Mouse (Mus musculus): ENCODE results near the gene Wapl. TPM values are rescaled to one million over a fixed set of nuclear protein-coding genes. Genes with fewer than 3 reads are reported as not detected.

Wapl gene
- total RNA-seq, 1 experiment, result 82.9 TPM

DNA sequence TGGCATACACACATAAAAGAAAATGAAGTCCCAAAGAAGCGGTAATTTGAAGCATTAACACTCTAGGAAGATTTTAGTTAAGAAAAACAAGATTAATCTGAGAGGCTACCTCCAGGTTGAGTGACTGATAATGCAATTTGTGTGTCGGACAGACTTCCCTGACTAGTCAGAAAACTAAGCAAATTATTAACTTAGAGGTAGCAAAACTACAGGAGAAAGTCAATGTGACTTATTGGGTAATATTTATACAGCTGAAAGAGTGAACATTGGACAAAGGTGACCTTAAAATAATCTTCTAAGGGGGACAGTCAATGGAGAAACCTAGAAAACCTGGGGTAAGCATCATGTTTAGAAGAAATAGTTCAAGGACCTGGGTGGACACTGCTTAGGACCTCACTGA lies 86.2 kb downstream of the Wapl start:
- in situ Hi-C loops (cut with MboI; ENCODE audit: low sequenced_read_pairs in 2 of 2, unreplicated experiment in 2 of 2), result no loop called here
- H3K27ac ChIP-seq (ENCODE audit: insufficient read depth, low read depth, low read length, poor library complexity, severe bottlenecking), result no peak overlapping the region
- no peaks in the 10 kb centered on the region for H3K9me3 ChIP-seq (ENCODE audit: control insufficient read depth, insufficient read depth, low read depth, low read length)
- H3K4me3 ChIP-seq (ENCODE audit: insufficient read depth in 1 of 2, low read depth in 1 of 2, low read length in 2 of 2, poor library complexity in 1 of 2, severe bottlenecking in 1 of 2), result no peak overlapping the region
- TF ChIP-seq HCFC1 (IDR thresholded peaks at IDR 0.05; ENCODE audit: borderline replicate concordance, insufficient read depth, low read length) (no peak), ZNF384 (IDR thresholded peaks at IDR 0.05; ENCODE audit: low read depth, low read length) (no peak), MAFK (IDR thresholded peaks at IDR 0.05; ENCODE audit: insufficient read depth, low read depth, low read length) (no peak), ZC3H11A (IDR thresholded peaks at IDR 0.05; ENCODE audit: borderline replicate concordance, low read depth, low read length) (no peak), CHD2 (IDR thresholded peaks at IDR 0.05; ENCODE audit: low read depth, low read length) (no peak)
- H3K4me1 ChIP-seq (ENCODE audit: control insufficient read depth in 2 of 2, insufficient read depth in 2 of 2, low read length in 2 of 2, poor library complexity in 1 of 2), result peaks cover 0 to 4% of the 10 kb centered on the region in 2 experiments; a peak in 1 of 4 replicates
- no peak for DNase-seq (ENCODE audit: low read depth, low spot score)
- no peak overlapping the region for H3K9ac ChIP-seq (ENCODE audit: insufficient read depth, low read depth, low read length, poor library complexity, severe bottlenecking)
- H3K36me3 ChIP-seq (ENCODE audit: control insufficient read depth, insufficient read depth, low read length, poor library complexity, severe bottlenecking), result no peaks in the 10 kb centered on the region

DNA sequence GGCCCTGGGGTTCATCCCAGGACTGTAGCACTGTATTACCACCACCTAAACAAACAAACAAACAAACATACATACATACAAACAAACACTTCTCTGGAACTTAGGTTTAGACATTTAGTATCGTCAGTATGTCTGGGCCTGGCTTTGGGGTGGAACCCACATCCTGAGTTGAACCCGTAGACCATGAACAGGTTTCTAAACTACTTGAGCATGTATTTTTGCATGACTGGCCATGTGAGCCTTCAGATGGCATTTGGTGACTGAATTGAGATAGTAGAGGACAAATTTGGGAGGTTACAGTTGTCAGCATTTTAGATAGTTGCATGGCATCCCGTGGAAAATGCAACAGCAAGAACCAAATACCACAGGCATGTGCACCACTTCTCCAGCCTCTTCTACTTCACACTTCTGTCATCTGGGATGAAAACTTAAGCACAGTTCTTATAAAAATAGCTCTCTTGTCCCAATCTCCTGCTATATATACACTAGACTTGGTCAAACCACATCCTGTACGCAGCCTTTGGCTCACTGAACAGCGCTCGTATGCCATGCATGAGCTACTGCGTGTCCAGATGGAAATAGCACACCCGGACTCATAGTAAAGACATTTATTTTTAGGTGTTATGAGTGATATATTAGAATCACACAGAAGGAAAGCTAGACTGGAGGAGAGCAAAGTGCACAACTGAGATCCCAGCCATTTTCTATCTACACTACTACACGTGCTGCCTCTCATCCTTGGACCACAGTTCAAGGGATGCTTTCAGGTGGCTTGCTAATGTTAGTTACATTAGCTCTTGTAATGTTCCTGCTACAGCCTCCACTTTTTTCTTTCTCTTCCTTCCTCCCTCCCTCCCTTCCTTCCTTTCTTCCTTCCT lies 87.6 kb downstream of the Wapl start:
- peaks cover 0 to 8% of the 10 kb centered on the region in 2 experiments; a peak in 1 of 4 replicates for H3K4me1 ChIP-seq (ENCODE audit: control insufficient read depth in 2 of 2, insufficient read depth in 2 of 2, low read length in 2 of 2, poor library complexity in 1 of 2)
- H3K27ac ChIP-seq (ENCODE audit: insufficient read depth, low read depth, low read length, poor library complexity, severe bottlenecking), result no peak overlapping the region
- H3K9me3 ChIP-seq (ENCODE audit: control insufficient read depth, insufficient read depth, low read depth, low read length), result no peaks in the 10 kb centered on the region
- TF ChIP-seq HCFC1 (IDR thresholded peaks at IDR 0.05; ENCODE audit: borderline replicate concordance, insufficient read depth, low read length), result no peak
- no peak for TF ChIP-seq ZC3H11A (IDR thresholded peaks at IDR 0.05; ENCODE audit: borderline replicate concordance, low read depth, low read length)
- TF ChIP-seq MAFK (IDR thresholded peaks at IDR 0.05; ENCODE audit: insufficient read depth, low read depth, low read length), result no peak
- TF ChIP-seq CHD2 (IDR thresholded peaks at IDR 0.05; ENCODE audit: low read depth, low read length), result no peak
- no peak for TF ChIP-seq ZNF384 (IDR thresholded peaks at IDR 0.05; ENCODE audit: low read depth, low read length)
- H3K9ac ChIP-seq (ENCODE audit: insufficient read depth, low read depth, low read length, poor library complexity, severe bottlenecking), result no peak overlapping the region
- in situ Hi-C loops (cut with MboI; ENCODE audit: low sequenced_read_pairs in 2 of 2, unreplicated experiment in 2 of 2), result no loop called here
- no peaks in the 10 kb centered on the region for H3K36me3 ChIP-seq (ENCODE audit: control insufficient read depth, insufficient read depth, low read length, poor library complexity, severe bottlenecking)
- H3K4me3 ChIP-seq (ENCODE audit: insufficient read depth in 1 of 2, low read depth in 1 of 2, low read length in 2 of 2, poor library complexity in 1 of 2, severe bottlenecking in 1 of 2), result no peak overlapping the region
- no peak for DNase-seq (ENCODE audit: low read depth, low spot score)

DNA sequence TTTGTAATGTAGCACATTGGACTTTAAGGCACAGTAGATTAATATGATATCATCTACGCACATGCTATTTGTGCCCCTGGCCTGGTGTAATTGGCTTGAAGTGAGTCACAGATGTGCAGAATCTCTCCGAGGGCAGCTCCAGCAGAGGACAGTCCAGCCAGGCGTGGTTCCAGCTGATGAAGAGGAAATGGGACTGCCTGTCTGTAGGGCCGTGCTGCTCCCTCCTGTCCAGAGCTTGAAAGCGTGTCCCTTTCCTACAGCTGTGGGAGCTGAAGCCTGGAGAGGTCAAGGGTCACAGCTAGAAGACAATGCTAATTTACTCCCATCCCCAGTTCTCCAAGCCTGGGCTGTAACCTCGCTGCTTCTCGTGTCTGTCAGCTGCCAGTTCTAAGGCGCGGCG lies 89.0 kb downstream of the Wapl start:
- Histone ChIP-seq H3K27ac (ENCODE audit: insufficient read depth, low read depth, low read length, poor library complexity, severe bottlenecking) (no peak overlapping the region), H3K9me3 (ENCODE audit: control insufficient read depth, insufficient read depth, low read depth, low read length) (no peaks in the 10 kb centered on the region), H3K9ac (ENCODE audit: insufficient read depth, low read depth, low read length, poor library complexity, severe bottlenecking) (no peak overlapping the region), H3K36me3 (ENCODE audit: control insufficient read depth, insufficient read depth, low read length, poor library complexity, severe bottlenecking) (no peaks in the 10 kb centered on the region), H3K4me1 (ENCODE audit: control insufficient read depth in 2 of 2, insufficient read depth in 2 of 2, low read length in 2 of 2, poor library complexity in 1 of 2) (peaks cover 0 to 8% of the 10 kb centered on the region in 2 experiments; a peak in 1 of 4 replicates), H3K4me3 (ENCODE audit: insufficient read depth in 1 of 2, low read depth in 1 of 2, low read length in 2 of 2, poor library complexity in 1 of 2, severe bottlenecking in 1 of 2) (no peak overlapping the region)
- DNase-seq (ENCODE audit: low read depth, low spot score), result no peak
- TF ChIP-seq ZNF384 (IDR thresholded peaks at IDR 0.05; ENCODE audit: low read depth, low read length) (no peak), HCFC1 (IDR thresholded peaks at IDR 0.05; ENCODE audit: borderline replicate concordance, insufficient read depth, low read length) (no peak), CHD2 (IDR thresholded peaks at IDR 0.05; ENCODE audit: low read depth, low read length) (no peak), ZC3H11A (IDR thresholded peaks at IDR 0.05; ENCODE audit: borderline replicate concordance, low read depth, low read length) (no peak), MAFK (IDR thresholded peaks at IDR 0.05; ENCODE audit: insufficient read depth, low read depth, low read length) (no peak)
- in situ Hi-C loops (cut with MboI; ENCODE audit: low sequenced_read_pairs in 2 of 2, unreplicated experiment in 2 of 2), result no loop called here

DNA sequence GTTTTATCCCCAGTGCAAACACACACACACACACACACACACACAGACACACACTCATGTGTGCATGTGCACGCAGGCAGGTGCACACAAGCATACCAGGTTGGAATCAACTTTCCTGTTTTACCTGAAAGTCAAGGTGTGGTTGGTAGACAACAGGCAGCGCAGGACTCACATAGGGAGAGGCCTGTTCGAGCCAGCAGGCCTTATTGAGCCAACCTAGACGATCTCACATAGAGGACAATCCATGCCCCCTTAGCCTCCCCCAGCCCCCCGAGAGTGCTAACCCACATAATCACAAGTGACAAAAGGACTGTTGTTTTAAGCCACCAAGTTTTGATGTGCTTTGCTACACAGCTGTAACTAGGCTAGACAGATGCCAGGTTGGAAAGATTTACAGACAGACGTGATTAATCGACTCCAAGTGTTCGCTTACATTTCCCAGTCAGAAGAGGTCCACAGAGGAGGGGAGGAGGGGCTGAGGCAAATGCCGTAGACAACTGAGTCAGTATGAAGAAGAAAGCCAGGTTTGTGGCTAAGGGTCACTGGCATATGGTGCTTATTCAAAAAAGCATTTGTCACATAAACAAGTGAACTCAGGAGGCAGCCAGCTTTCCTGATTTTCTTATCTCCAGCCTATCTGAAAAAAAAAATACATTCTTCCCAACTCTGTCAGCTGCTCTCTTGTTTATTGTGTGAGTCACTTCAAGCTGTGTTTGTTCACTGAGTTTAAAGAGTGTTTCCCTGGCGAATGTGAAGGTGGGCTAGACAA lies 90.2 kb downstream of the Wapl start:
- in situ Hi-C loops (cut with MboI; ENCODE audit: low sequenced_read_pairs in 2 of 2, unreplicated experiment in 2 of 2), result no loop called here
- no peak for DNase-seq (ENCODE audit: low read depth, low spot score)
- no peaks in the 10 kb centered on the region for H3K36me3 ChIP-seq (ENCODE audit: control insufficient read depth, insufficient read depth, low read length, poor library complexity, severe bottlenecking)
- peaks cover 0 to 8% of the 10 kb centered on the region in 2 experiments; a peak in 1 of 4 replicates for H3K4me1 ChIP-seq (ENCODE audit: control insufficient read depth in 2 of 2, insufficient read depth in 2 of 2, low read length in 2 of 2, poor library complexity in 1 of 2)
- H3K9ac ChIP-seq (ENCODE audit: insufficient read depth, low read depth, low read length, poor library complexity, severe bottlenecking), result no peak overlapping the region
- no peak for TF ChIP-seq ZNF384 (IDR thresholded peaks at IDR 0.05; ENCODE audit: low read depth, low read length)
- TF ChIP-seq MAFK (IDR thresholded peaks at IDR 0.05; ENCODE audit: insufficient read depth, low read depth, low read length), result no peak
- no peak for TF ChIP-seq ZC3H11A (IDR thresholded peaks at IDR 0.05; ENCODE audit: borderline replicate concordance, low read depth, low read length)
- no peak for TF ChIP-seq HCFC1 (IDR thresholded peaks at IDR 0.05; ENCODE audit: borderline replicate concordance, insufficient read depth, low read length)
- TF ChIP-seq CHD2 (IDR thresholded peaks at IDR 0.05; ENCODE audit: low read depth, low read length), result no peak
- no peak overlapping the region for H3K27ac ChIP-seq (ENCODE audit: insufficient read depth, low read depth, low read length, poor library complexity, severe bottlenecking)
- H3K9me3 ChIP-seq (ENCODE audit: control insufficient read depth, insufficient read depth, low read depth, low read length), result no peaks in the 10 kb centered on the region
- H3K4me3 ChIP-seq (ENCODE audit: insufficient read depth in 1 of 2, low read depth in 1 of 2, low read length in 2 of 2, poor library complexity in 1 of 2, severe bottlenecking in 1 of 2), result no peak overlapping the region

Data from ES-E14 (cell line).